Mouse (Mus musculus) CH12.LX (cell line): ENCODE data around the gene Wdfy2. TPM values are rescaled to one million over a fixed set of nuclear protein-coding genes. Genes with fewer than 3 reads are reported as not detected.

Source experiments
- DNase-seq: peaks from one replicate; pipeline ENCODE4 v3.0.0-alpha.2; 2013; ENCODE audit errors: extremely low read depth
- H3K27ac ChIP-seq: 2 replicates; pipeline ENCODE4 v1.5.1; 2012; ENCODE audit warnings: low read depth, mild to moderate bottlenecking, control low read depth, moderate library complexity; ENCODE audit not compliant: insufficient read depth
- H3K27me3 ChIP-seq: replicated peaks from 2 replicates; pipeline ENCODE3; 2012; ENCODE audit warnings: inconsistent platforms
- H3K36me3 ChIP-seq, 2 experiments: replicated peaks in 1 of 2; 2 replicates each; pipeline versions ENCODE3 to v1.6.1; 2012; ENCODE audit warnings: inconsistent platforms in 1 of 2, low read length in 1 of 2, mild to moderate bottlenecking in 1 of 2, mixed read lengths in 1 of 2, moderate library complexity in 1 of 2; ENCODE audit not compliant: control insufficient read depth in 1 of 2, insufficient read depth in 1 of 2
- H3K4me1 ChIP-seq, 2 experiments: 2 replicates each; pipeline ENCODE4 v1.6.1; 2012; ENCODE audit warnings: inconsistent platforms in 1 of 2, moderate library complexity in 1 of 2; ENCODE audit not compliant: insufficient read depth in 2 of 2, control insufficient read depth in 1 of 2
- H3K4me2 ChIP-seq: 2 replicates; pipeline ENCODE4 v1.6.1; 2012; ENCODE audit warnings: low read depth, mild to moderate bottlenecking, control low read depth; ENCODE audit not compliant: poor library complexity, insufficient read depth, severe bottlenecking
- H3K4me3 ChIP-seq, 3 experiments: fragments of 150-350 bp in 1 of 3; sonication (generic) in 1 of 3; replicated peaks in 1 of 3; 2 replicates each; pipeline versions ENCODE3 to v1.5.1; 2011 to 2012; ENCODE audit warnings: low read depth in 2 of 3, low read length in 2 of 3, mild to moderate bottlenecking in 2 of 3, moderate library complexity in 2 of 3, control low read depth in 1 of 3, improper control_type of control experiment in 1 of 3, inconsistent platforms in 1 of 3, mixed read lengths in 1 of 3; ENCODE audit not compliant: poor library complexity in 1 of 3
- H3K79me2 ChIP-seq: replicated peaks from 2 replicates; pipeline ENCODE4 v1.6.1; 2012; ENCODE audit warnings: mild to moderate bottlenecking, moderate library complexity; ENCODE audit not compliant: control insufficient read depth, poor library complexity, insufficient read depth, severe bottlenecking; ENCODE audit errors: extremely low read depth
- H3K9ac ChIP-seq: 2 replicates; pipeline ENCODE4 v1.6.1; 2012; ENCODE audit warnings: low read depth, mild to moderate bottlenecking, control low read depth, moderate library complexity; ENCODE audit not compliant: insufficient read depth
- H3K9me3 ChIP-seq: replicated peaks from 2 replicates; pipeline ENCODE3; 2012; ENCODE audit warnings: low read length, inconsistent platforms, mixed read lengths
- BHLHE40 ChIP-seq: IDR thresholded peaks from 2 replicates; pipeline ENCODE4 v1.6.1; 2011; ENCODE audit warnings: mild to moderate bottlenecking, low read depth, low read length, improper control_type of control experiment
- CTCF ChIP-seq, 2 experiments: IDR thresholded peaks in 1 of 2; conservative IDR thresholded peaks in 1 of 2; 2 replicates each; pipeline ENCODE4 v1.5.1; 2011 to 2012; ENCODE audit warnings: low read depth in 2 of 2, low read length in 2 of 2, improper control_type of control experiment in 1 of 2, inconsistent platforms in 1 of 2, mild to moderate bottlenecking in 1 of 2, moderate library complexity in 1 of 2
- E2F4 ChIP-seq: IDR thresholded peaks from 2 replicates; pipeline ENCODE4 v1.6.1; 2011; ENCODE audit warnings: low read depth, low read length, improper control_type of control experiment; ENCODE audit not compliant: insufficient replicate concordance
- ELF1 ChIP-seq: IDR thresholded peaks from 2 replicates; pipeline ENCODE4 v1.6.1; 2014; ENCODE audit warnings: low read depth, mild to moderate bottlenecking, inconsistent platforms, low read length, improper control_type of control experiment
- EP300 ChIP-seq: IDR thresholded peaks from 2 replicates; pipeline ENCODE4 v1.6.1; 2011; ENCODE audit warnings: low read length, improper control_type of control experiment
- GABPA ChIP-seq: IDR thresholded peaks from 2 replicates; pipeline ENCODE4 v1.6.1; 2012; ENCODE audit warnings: low read depth, low read length, improper control_type of control experiment, inconsistent platforms; ENCODE audit not compliant: insufficient replicate concordance
- HCFC1 ChIP-seq: IDR thresholded peaks from 2 replicates; pipeline ENCODE4 v1.6.1; 2012; ENCODE audit warnings: low read depth, mild to moderate bottlenecking, inconsistent platforms, low read length, improper control_type of control experiment
- JUN ChIP-seq: IDR thresholded peaks from 2 replicates; pipeline ENCODE4 v1.6.1; 2011; ENCODE audit warnings: low read depth, mild to moderate bottlenecking, low read length, improper control_type of control experiment, moderate library complexity; ENCODE audit not compliant: insufficient read depth
- MAFK ChIP-seq: IDR thresholded peaks from 2 replicates; pipeline ENCODE4 v1.6.1; 2011; ENCODE audit warnings: low read length, improper control_type of control experiment; ENCODE audit not compliant: insufficient replicate concordance
- MAX ChIP-seq: IDR thresholded peaks from 2 replicates; pipeline ENCODE4 v1.6.1; 2011; ENCODE audit warnings: low read length, improper control_type of control experiment
- MEF2A ChIP-seq: IDR thresholded peaks from 2 replicates; pipeline ENCODE4 v1.6.1; 2014; ENCODE audit warnings: low read depth, mild to moderate bottlenecking, inconsistent platforms, low read length, improper control_type of control experiment, borderline replicate concordance
- MYC ChIP-seq: IDR thresholded peaks from 2 replicates; pipeline ENCODE4 v1.6.1; 2011; ENCODE audit warnings: low read depth, mild to moderate bottlenecking, improper control_type of control experiment, low read length
- NRF1 ChIP-seq: IDR thresholded peaks from 2 replicates; pipeline ENCODE4 v1.6.1; 2014; ENCODE audit warnings: low read depth, mild to moderate bottlenecking, inconsistent platforms, low read length, improper control_type of control experiment, moderate library complexity
- PAX5 ChIP-seq: IDR thresholded peaks from 2 replicates; pipeline ENCODE4 v1.6.1; 2012; ENCODE audit warnings: low read length, inconsistent platforms, mixed read lengths
- POLR2A ChIP-seq: IDR thresholded peaks from 2 replicates; pipeline ENCODE4 v1.6.1; 2011; ENCODE audit warnings: low read depth, mild to moderate bottlenecking, improper control_type of control experiment, low read length
- RAD21 ChIP-seq: IDR thresholded peaks from 2 replicates; pipeline ENCODE4 v1.6.1; 2011; ENCODE audit warnings: low read depth, mild to moderate bottlenecking, low read length, improper control_type of control experiment, moderate library complexity
- RCOR1 ChIP-seq: conservative IDR thresholded peaks from 2 replicates; pipeline ENCODE4 v1.6.1; 2012; ENCODE audit warnings: low read depth, mild to moderate bottlenecking, inconsistent platforms, low read length, improper control_type of control experiment
- SIN3A ChIP-seq: IDR thresholded peaks from 2 replicates; pipeline ENCODE4 v1.6.1; 2012; ENCODE audit warnings: low read length, improper control_type of control experiment, inconsistent platforms
- SMC3 ChIP-seq: IDR thresholded peaks from 2 replicates; pipeline ENCODE4 v1.6.1; 2011; ENCODE audit warnings: low read depth, low read length, improper control_type of control experiment
- TBP ChIP-seq: conservative IDR thresholded peaks from 2 replicates; pipeline ENCODE4 v1.6.1; 2011; ENCODE audit warnings: low read depth, low read length, improper control_type of control experiment
- TCF12 ChIP-seq: IDR thresholded peaks from 2 replicates; pipeline ENCODE4 v1.6.1; 2014; ENCODE audit warnings: low read depth, mild to moderate bottlenecking, inconsistent platforms, low read length, improper control_type of control experiment
- UBTF ChIP-seq: IDR thresholded peaks from 2 replicates; pipeline ENCODE4 v1.6.1; 2012; ENCODE audit warnings: low read depth, mild to moderate bottlenecking, inconsistent platforms, low read length, improper control_type of control experiment, moderate library complexity
- USF1 ChIP-seq: IDR thresholded peaks from 2 replicates; pipeline ENCODE4 v1.6.1; 2014; ENCODE audit warnings: low read depth, mild to moderate bottlenecking, inconsistent platforms, low read length, improper control_type of control experiment
- USF2 ChIP-seq: conservative IDR thresholded peaks from 2 replicates; pipeline ENCODE4 v1.6.1; 2011; ENCODE audit warnings: low read depth, low read length, improper control_type of control experiment
- ZKSCAN1 ChIP-seq: IDR thresholded peaks from 2 replicates; pipeline ENCODE4 v1.6.1; 2012; ENCODE audit warnings: low read depth, inconsistent platforms, low read length, improper control_type of control experiment, borderline replicate concordance
- ZMIZ1 ChIP-seq: IDR thresholded peaks from 2 replicates; pipeline ENCODE4 v1.6.1; 2012; ENCODE audit warnings: low read depth, mild to moderate bottlenecking, inconsistent platforms, low read length, improper control_type of control experiment
- dilution Hi-C: fragments of 300-500 bp; cut with MboI; formaldehyde crosslinking; loops from 2 replicates; pipeline ENCODE4 v1.14.3; 2020; ENCODE audit warnings: low sequenced_read_pairs; ENCODE audit not compliant: extremely low pct_unique_long_range_greater_than_20kb, extremely low pct_ligation_motif_present
- in situ Hi-C: fragments of 300-500 bp; cut with MboI; formaldehyde crosslinking; loops from 3 replicates; pipeline ENCODE4 v1.14.3; 2019; ENCODE audit warnings: low sequenced_read_pairs, low pct_ligation_motif_present, low pct_unique_long_range_greater_than_20kb, mixed read lengths
- polyA plus RNA-seq: library from polyadenylated mRNA; unstranded; fragments of >175 nt; gene quantifications from 2 replicates; pipeline ENCODE4 v1.2.1, GENCODE M21; 2012; ENCODE audit warnings: low read depth; ENCODE audit not compliant: insufficient read length
- total RNA-seq, 2 experiments: library from RNA; depleted of rRNA; stranded (reverse); fragments of 300-350 nt in 1 of 2; fragments of >200 nt in 1 of 2; gene quantifications; 2 replicates each; pipeline ENCODE4 v1.2.3; 2012 to 2014

Wdfy2 gene
- total and polyA plus RNA-seq, 3 experiments = 6.3 to 6.7 (median 6.6) TPM

- no peaks in the 10 kb centered on the region for H3K36me3 ChIP-seq
- no peak overlapping the region for H3K4me3 ChIP-seq
- no peak overlapping the region for H3K27ac ChIP-seq
- H3K4me2 ChIP-seq = no peak overlapping the region
- TF ChIP-seq ELF1 (no peak), E2F4 (no peak), TCF12 (no peak), BHLHE40 (no peak), PAX5 (no peak), USF2 (no peak), ZMIZ1 (no peak), HCFC1 (no peak), USF1 (no peak), MAX (no peak), CTCF (conservative IDR thresholded peaks at IDR 0.05 in 1 of 2, IDR thresholded peaks at IDR 0.05 in 1 of 2; ENCODE audit: low read depth in 2 of 2, low read length in 2 of 2) (no peak), MAFK (no peak), SMC3 (no peak), RCOR1 (no peak), NRF1 (no peak)
- no peaks in the 10 kb centered on the region for H3K79me2 ChIP-seq
- no peaks in the 10 kb centered on the region for H3K9me3 ChIP-seq
- no peaks in the 10 kb centered on the region for H3K27me3 ChIP-seq
- no peak overlapping the region for H3K9ac ChIP-seq
- peaks cover 0 to under 1% of the 10 kb centered on the region in 2 experiments; a peak in 1 of 4 replicates for H3K4me1 ChIP-seq
- no peak for DNase-seq
- in situ Hi-C loops = no loop called here
- dilution Hi-C loops = no loop called here
Observed at GRCm38 (mm10) chr14:62814567-62814966, 22.9 kb upstream of the Wdfy2 start.

DNA sequence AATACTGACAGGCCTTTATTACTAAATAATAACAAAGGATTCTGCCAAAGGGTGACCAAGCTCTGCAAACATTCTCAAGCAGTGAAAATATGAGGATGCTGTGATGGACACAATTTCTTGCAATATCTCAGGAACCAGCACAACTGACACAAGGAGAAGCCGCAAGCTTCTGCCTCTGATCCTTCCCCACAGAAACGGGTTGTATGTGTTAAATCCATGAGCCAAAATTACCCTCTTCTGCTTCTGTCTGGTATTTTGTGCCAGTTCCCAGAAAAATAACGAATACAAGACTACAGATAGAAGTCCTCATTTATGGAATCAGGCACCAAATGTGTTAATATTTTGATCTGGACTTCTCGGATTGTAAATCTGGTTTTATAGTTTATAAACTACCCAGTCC, 20.7 kb upstream of the Wdfy2 start:
- Histone ChIP-seq H3K4me3 (no peak overlapping the region), H3K9ac (no peak overlapping the region), H3K4me2 (no peak overlapping the region), H3K79me2 (no peaks in the 10 kb centered on the region), H3K4me1 (peaks cover 0 to 2% of the 10 kb centered on the region in 2 experiments; a peak in 1 of 4 replicates), H3K36me3 (no peaks in the 10 kb centered on the region), H3K27ac (no peak overlapping the region), H3K9me3 (no peaks in the 10 kb centered on the region), H3K27me3 (no peaks in the 10 kb centered on the region)
- no peak for DNase-seq
- no peak for TF ChIP-seq UBTF
- TF ChIP-seq EP300 = no peak
- no peak for TF ChIP-seq JUN
- no peak for TF ChIP-seq HCFC1
- no peak for TF ChIP-seq E2F4
- TF ChIP-seq POLR2A = no peak
- TF ChIP-seq RAD21 = no peak
- no peak for TF ChIP-seq GABPA
- TF ChIP-seq TBP = no peak
- no peak for TF ChIP-seq MAX
- no peak for TF ChIP-seq MYC
- TF ChIP-seq ZKSCAN1 = no peak
- TF ChIP-seq MEF2A = no peak
- TF ChIP-seq RCOR1 = no peak
- TF ChIP-seq SIN3A = no peak
- no peak for TF ChIP-seq PAX5
- TF ChIP-seq TCF12 = no peak
- dilution Hi-C loops (no loop called here), in situ Hi-C loops (no loop called here)
